Mouse (Mus musculus): ENCODE measurements around the gene Prss53.
A peak's percentile ranks its signal among the peaks of the same experiment; 100 is the strongest.
"Not testable (repeated sequence)": the region's sequence is repeated elsewhere in the genome, so short reads cannot be mapped to it uniquely, and the experiment has no call there.

Gene Prss53

GRCm38 (mm10) chr7:127875627-127876001 is 15.2 kb downstream of the Prss53 start:
- peak; percentile 91 to 96 for DNase-seq

- no peak for DNase-seq
Measured at GRCm38 (mm10) chr7:127874812-127875626, 15.8 kb downstream of the Prss53 start.

GRCm38 (mm10) chr7:127870136-127870821 is 20.5 kb downstream of the Prss53 start:
- no peak for DNase-seq

- no peak for DNase-seq
Measured at GRCm38 (mm10) chr7:127869149-127869810, 21.5 kb downstream of the Prss53 start.

- DNase-seq = no peak
Measured at GRCm38 (mm10) chr7:127867641-127868040, 23.1 kb downstream of the Prss53 start.

- no peak for DNase-seq
Measured at GRCm38 (mm10) chr7:127866434-127866833, 24.3 kb downstream of the Prss53 start.

- peak in 1 of 2 experiments; percentile 11 for DNase-seq
Measured at GRCm38 (mm10) chr7:127858258-127858657, 32.5 kb downstream of the Prss53 start.

- no peak for DNase-seq
Measured at GRCm38 (mm10) chr7:127850906-127851305, 39.9 kb downstream of the Prss53 start.

GRCm38 (mm10) chr7:127849973-127850875 is 40.5 kb downstream of the Prss53 start:
- DNase-seq = no peak

GRCm38 (mm10) chr7:127842001-127842718 is 48.6 kb downstream of the Prss53 start:
- peak; percentile 90 to 94 for DNase-seq

- DNase-seq = peak; percentile 92 to 97
Measured at GRCm38 (mm10) chr7:127841340-127842000, 49.3 kb downstream of the Prss53 start.

- peak; percentile 31 to 66 for DNase-seq
Measured at GRCm38 (mm10) chr7:127840886-127841285, 49.9 kb downstream of the Prss53 start.

GRCm38 (mm10) chr7:127840031-127840430 is 50.7 kb downstream of the Prss53 start:
- DNase-seq = not testable (repeated sequence)

GRCm38 (mm10) chr7:127837878-127838277 is 52.9 kb downstream of the Prss53 start:
- DNase-seq = not testable (repeated sequence)

- DNase-seq = no peak
Measured at GRCm38 (mm10) chr7:127837473-127837872, 53.3 kb downstream of the Prss53 start.

Data from kidney, postnatal 25 days (tissue).